Mouse (Mus musculus): ENCODE measurements around the gene Osbp. TPM values are rescaled to one million over a fixed set of nuclear protein-coding genes. Genes with fewer than 3 reads are reported as not detected.

The Osbp gene
- total and polyA plus RNA-seq, 2 experiments from 2014 or later = 2.8 to 24.6 TPM

DNA sequence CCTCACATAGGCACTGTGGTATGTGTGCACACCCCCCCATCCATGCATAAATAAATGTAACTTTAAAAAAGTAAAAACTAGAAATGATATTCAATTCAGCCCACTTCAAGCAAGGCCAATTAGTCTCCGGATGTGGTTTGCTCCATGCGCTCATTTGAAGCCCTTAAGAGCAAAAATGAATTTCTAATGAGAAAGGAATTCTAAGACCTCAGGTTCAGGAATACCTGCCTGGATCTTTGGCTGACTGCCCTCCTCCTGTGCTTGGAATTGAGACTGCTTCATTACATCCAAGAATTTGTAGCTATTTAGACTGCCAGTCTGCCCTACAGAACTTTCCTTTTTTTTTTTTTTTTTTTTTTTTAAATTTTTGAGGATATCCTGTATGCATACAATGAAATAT is 37.8 kb downstream of the Osbp start:
- Histone ChIP-seq H3K4me1 (ENCODE audit: insufficient read depth, low read length) (0 out of 2 replicates have a peak, but pooled peaks cover 6% of the 10 kb centered on the region), H3K27me3 (ENCODE audit: insufficient read depth, low read length) (no peaks in the 10 kb centered on the region), H3K9me3 (ENCODE audit: low read length) (no peaks in the 10 kb centered on the region), H3K9ac (replicated peaks; ENCODE audit: low read length, poor library complexity, severe bottlenecking) (no peak overlapping the region), H3K36me3 (ENCODE audit: insufficient read depth, low read length) (no peaks in the 10 kb centered on the region), H3K4me3 (ENCODE audit: low read depth, low read length) (no peak overlapping the region), H3K4me2 (ENCODE audit: low read depth, low read length, poor library complexity, severe bottlenecking) (no peak overlapping the region), H3K27ac (ENCODE audit: low read depth, low read length) (no peak overlapping the region)
- DNase-seq (ENCODE audit: low spot score) (no peak), ATAC-seq (ENCODE audit: low FRiP score) (no peak)
- WGBS = 90% methylated on average over 2 of the region's 2 CpGs
- TF ChIP-seq CTCF (IDR thresholded peaks at IDR 0.05) = no peak

GRCm38 (mm10) chr19:12004216-12005008 is 38.7 kb downstream of the Osbp start:
- TF ChIP-seq CTCF (IDR thresholded peaks at IDR 0.05) = no peak
- Histone ChIP-seq H3K4me1 (ENCODE audit: insufficient read depth, low read length) (0 out of 2 replicates have a peak, but pooled peaks cover 6% of the 10 kb centered on the region), H3K36me3 (ENCODE audit: insufficient read depth, low read length) (no peaks in the 10 kb centered on the region), H3K9me3 (ENCODE audit: low read length) (no peaks in the 10 kb centered on the region), H3K27me3 (ENCODE audit: insufficient read depth, low read length) (no peaks in the 10 kb centered on the region), H3K4me2 (ENCODE audit: low read depth, low read length, poor library complexity, severe bottlenecking) (peak overlapping the region; percentile 58), H3K9ac (replicated peaks; ENCODE audit: low read length, poor library complexity, severe bottlenecking) (peak overlapping the region; percentile 51; the same call in 1 of the 2 replicates), H3K4me3 (ENCODE audit: low read depth, low read length) (peak overlapping the region; percentile 60), H3K27ac (ENCODE audit: low read depth, low read length) (peak overlapping the region; percentile 71)
- DNase-seq (ENCODE audit: low spot score) = peak; percentile 15
- 54% methylated on average over 9 of the region's 9 CpGs for WGBS
- ATAC-seq (ENCODE audit: low FRiP score) = no peak

GRCm38 (mm10) chr19:12005376-12006360 is 39.9 kb downstream of the Osbp start:
- Histone ChIP-seq H3K27ac (ENCODE audit: low read depth, low read length) (peak overlapping the region; percentile 71), H3K36me3 (ENCODE audit: insufficient read depth, low read length) (no peaks in the 10 kb centered on the region), H3K27me3 (ENCODE audit: insufficient read depth, low read length) (no peaks in the 10 kb centered on the region), H3K9ac (replicated peaks; ENCODE audit: low read length, poor library complexity, severe bottlenecking) (peak overlapping the region; percentile 51), H3K9me3 (ENCODE audit: low read length) (no peaks in the 10 kb centered on the region), H3K4me1 (ENCODE audit: insufficient read depth, low read length) (0 out of 2 replicates have a peak, but pooled peaks cover 6% of the 10 kb centered on the region), H3K4me2 (ENCODE audit: low read depth, low read length, poor library complexity, severe bottlenecking) (peak overlapping the region; percentile 58), H3K4me3 (ENCODE audit: low read depth, low read length) (peak overlapping the region; percentile 60)
- peak; percentile 95 for DNase-seq (ENCODE audit: low spot score)
- peak; percentile 74 for ATAC-seq (ENCODE audit: low FRiP score)
- TF ChIP-seq CTCF (IDR thresholded peaks at IDR 0.05) = no peak
- under 1% methylated on average over 41 of the region's 41 CpGs for WGBS

- peak overlapping the region; percentile 60 for H3K4me3 ChIP-seq (ENCODE audit: low read depth, low read length)
- H3K36me3 ChIP-seq (ENCODE audit: insufficient read depth, low read length) = no peaks in the 10 kb centered on the region
- H3K4me1 ChIP-seq (ENCODE audit: insufficient read depth, low read length) = 0 out of 2 replicates have a peak, but pooled peaks cover 6% of the 10 kb centered on the region
- peak; percentile 54 for TF ChIP-seq CTCF (IDR thresholded peaks at IDR 0.05)
- H3K9ac ChIP-seq (replicated peaks; ENCODE audit: low read length, poor library complexity, severe bottlenecking) = peak overlapping the region; percentile 42
- peak overlapping the region; percentile 58 for H3K4me2 ChIP-seq (ENCODE audit: low read depth, low read length, poor library complexity, severe bottlenecking)
- no peaks in the 10 kb centered on the region for H3K27me3 ChIP-seq (ENCODE audit: insufficient read depth, low read length)
- 2% methylated on average over 17 of the region's 17 CpGs for WGBS
- H3K9me3 ChIP-seq (ENCODE audit: low read length) = no peaks in the 10 kb centered on the region
- ATAC-seq (ENCODE audit: low FRiP score) = no peak
- H3K27ac ChIP-seq (ENCODE audit: low read depth, low read length) = peak overlapping the region; percentile 68
- DNase-seq (ENCODE audit: low spot score) = peak; percentile 28
Observed at GRCm38 (mm10) chr19:12006361-12006947, 40.7 kb downstream of the Osbp start.

GRCm38 (mm10) chr19:12007105-12007931 is 41.6 kb downstream of the Osbp start:
- peak; percentile 71 for TF ChIP-seq CTCF (IDR thresholded peaks at IDR 0.05)
- no peak overlapping the region for H3K9ac ChIP-seq (replicated peaks; ENCODE audit: low read length, poor library complexity, severe bottlenecking)
- H3K27ac ChIP-seq (ENCODE audit: low read depth, low read length) = peak overlapping the region; percentile 68; the same call in 1 of the 2 replicates

More at GRCm38 (mm10) chr19:12007105-12007931, 41.6 kb downstream of the Osbp start:
- peak overlapping the region; percentile 58 for H3K4me2 ChIP-seq (ENCODE audit: low read depth, low read length, poor library complexity, severe bottlenecking)
- DNase-seq (ENCODE audit: low spot score) (peak; percentile 48), ATAC-seq (ENCODE audit: low FRiP score) (no peak)
- H3K4me1 ChIP-seq (ENCODE audit: insufficient read depth, low read length) = 0 out of 2 replicates have a peak, but pooled peaks cover 6% of the 10 kb centered on the region
- no peaks in the 10 kb centered on the region for H3K27me3 ChIP-seq (ENCODE audit: insufficient read depth, low read length)
- whole genome bisulfite sequencing = 13% methylated on average over 17 of the region's 17 CpGs
- peak overlapping the region; percentile 60 for H3K4me3 ChIP-seq (ENCODE audit: low read depth, low read length)
- no peaks in the 10 kb centered on the region for H3K9me3 ChIP-seq (ENCODE audit: low read length)
- H3K36me3 ChIP-seq (ENCODE audit: insufficient read depth, low read length) = no peaks in the 10 kb centered on the region

All from midbrain, postnatal 0 days (tissue).